Mouse (Mus musculus) testis, adult 2 months (tissue): ENCODE results near the gene Cfap300.

ENCODE experiments used
- CTCF ChIP-seq: fragments of 200-500 bp; IDR thresholded peaks from 2 replicates; pipeline ENCODE4 v1.5.1; 2012; ENCODE audit warnings: low read depth, mild to moderate bottlenecking, inconsistent platforms, low read length, moderate library complexity; ENCODE audit not compliant: control insufficient read depth, insufficient read depth, insufficient replicate concordance
- POLR2A ChIP-seq: fragments of 200-500 bp; IDR thresholded peaks from 2 replicates; pipeline ENCODE4 v1.6.1; 2012; ENCODE audit warnings: low read depth, mild to moderate bottlenecking, inconsistent platforms, low read length, moderate library complexity; ENCODE audit not compliant: control insufficient read depth

DNA sequence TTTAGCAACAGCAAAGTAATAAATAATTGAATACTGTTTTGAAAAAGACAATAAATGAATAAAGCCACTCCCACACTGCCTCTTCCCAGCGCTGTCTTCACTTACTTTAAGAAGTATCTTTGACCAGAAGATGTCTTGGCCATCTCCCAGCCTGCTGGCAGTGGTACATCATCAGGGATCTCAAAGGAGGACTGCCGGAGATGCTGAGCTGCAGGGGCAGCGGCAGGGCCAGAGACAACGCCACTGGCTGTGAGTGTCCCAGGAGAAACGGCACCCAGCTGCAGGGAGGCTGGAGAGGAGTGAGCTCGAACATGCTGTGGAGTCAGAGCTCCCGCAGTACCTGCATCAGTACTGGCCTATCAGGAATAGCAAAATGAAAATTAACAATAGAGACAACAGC lies 41.3 kb downstream of the Cfap300 start:
- TF ChIP-seq POLR2A: no peak
- TF ChIP-seq CTCF: no peak
